17 mouse cellular contexts compared by ENCODE assay signal in the genomic region with DNA sequence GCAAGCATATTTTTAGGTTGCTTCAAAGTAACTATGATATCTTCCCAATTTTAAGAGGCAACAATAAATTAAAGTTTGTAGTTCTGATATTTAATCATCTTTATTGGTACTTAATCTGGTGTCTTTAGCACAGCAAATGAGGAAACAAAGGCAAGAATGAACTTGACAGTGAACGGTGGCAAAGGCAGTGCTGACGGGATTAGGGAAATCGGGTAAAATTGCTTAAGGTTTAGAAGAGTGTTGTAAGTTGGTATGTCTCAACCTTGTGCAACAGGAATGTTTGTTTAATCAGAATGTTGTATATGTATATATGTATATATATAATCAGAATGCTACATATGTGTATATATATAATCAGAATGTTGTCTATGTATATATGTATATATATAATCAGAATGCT. TPM values are rescaled to one million over a fixed set of nuclear protein-coding genes. Genes with fewer than 3 reads are reported as not detected.
A peak's percentile ranks its signal among the peaks of the same experiment; 100 is the strongest.
DNase-seq lines count a peak whose midpoint lies in the region; ATAC-seq lines count a peak whose summit lies in the region.
"Had no signal": no experiment of that assay in that cellular context is flagged by ENCODE, and none has a peak within 500 bp of the region (broad histone marks: within the 10 kb centered on the region; RNA-seq: fewer than 3 reads in every experiment).

No protein-coding gene starts in this region.

- H3K9me3 ChIP-seq in kidney, embryonic 16.5 days (ENCODE audit: low read length) = no peaks in the 10 kb centered on the region
- H3K9me3 ChIP-seq: embryonic facial prominence, embryonic 12.5 days; forebrain, embryonic 13.5 days; heart, embryonic 13.5 days; hindbrain, embryonic 15.5 days had no signal

- DNase-seq in lung, postnatal 36 days = peak; percentile 49
- DNase-seq in lung, postnatal 14 days = no peak
- DNase-seq in fat pad, adult 2 months (ENCODE audit: extremely low read depth, low read depth, low spot score) = peak; percentile 73
- DNase-seq: adrenal gland, adult 8-10 months; adrenal gland, postnatal 36 days; cerebellum, adult 8-10 months; cerebellum, postnatal 25 days; gastrocnemius, adult 2 months; gastrocnemius, postnatal 36 days; heart, postnatal 36 days had no signal

- 0 out of 2 replicates have a peak, but pooled peaks cover 2% of the 10 kb centered on the region for H3K4me1 ChIP-seq in kidney, embryonic 16.5 days (ENCODE audit: insufficient read depth, low read length)

- H3K27ac ChIP-seq in kidney, embryonic 16.5 days (ENCODE audit: low read length) = no peak overlapping the region
- H3K27ac ChIP-seq: embryonic facial prominence, embryonic 12.5 days; forebrain, embryonic 13.5 days; heart, embryonic 13.5 days; hindbrain, embryonic 15.5 days had no signal

- WGBS in kidney, embryonic 16.5 days = 98% methylated on average over 3 of the region's 3 CpGs

- ATAC-seq in megakaryocyte progenitor cell, adult 5-6 weeks (replicated peaks; ENCODE audit: poor library complexity) = peak; percentile 61
- no peak for ATAC-seq in erythroid progenitor cell, adult 5-6 weeks (replicated peaks; ENCODE audit: low FRiP score, poor library complexity, severe bottlenecking)
- no peak for ATAC-seq in kidney, embryonic 16.5 days (ENCODE audit: low FRiP score, low TSS enrichment)
- ATAC-seq: forebrain, embryonic 13.5 days had no signal

- H3K9ac ChIP-seq in kidney, embryonic 16.5 days (replicated peaks; ENCODE audit: low read length) = no peak overlapping the region
- H3K9ac ChIP-seq: embryonic facial prominence, embryonic 12.5 days; forebrain, embryonic 13.5 days; heart, embryonic 13.5 days; hindbrain, embryonic 15.5 days had no signal

- no peak overlapping the region for H3K4me2 ChIP-seq in kidney, embryonic 16.5 days (replicated peaks; ENCODE audit: low read depth, low read length)
- H3K4me2 ChIP-seq: embryonic facial prominence, embryonic 12.5 days; forebrain, embryonic 13.5 days; heart, embryonic 13.5 days; hindbrain, embryonic 15.5 days had no signal

- H3K36me3 ChIP-seq in kidney, embryonic 16.5 days (ENCODE audit: insufficient read depth, low read length) = peaks cover 5% of the 10 kb centered on the region; the same call in 1 of the 2 replicates

- H3K27me3 ChIP-seq in kidney, embryonic 16.5 days (ENCODE audit: insufficient read depth, low read length) = no peaks in the 10 kb centered on the region
- H3K27me3 ChIP-seq: embryonic facial prominence, embryonic 12.5 days; forebrain, embryonic 13.5 days; heart, embryonic 13.5 days; hindbrain, embryonic 15.5 days had no signal

- no peak overlapping the region for H3K4me3 ChIP-seq in kidney, embryonic 16.5 days (ENCODE audit: low read length)
- H3K4me3 ChIP-seq: embryonic facial prominence, embryonic 12.5 days; forebrain, embryonic 13.5 days; gastrocnemius, adult 2 months; heart, embryonic 13.5 days; hindbrain, embryonic 15.5 days had no signal

RNA-seq across cellular contexts. Expression of gene Chsy1, which starts 24.8 kb away (rescaled TPM):
- total RNA-seq in megakaryocyte progenitor cell, adult 5-6 weeks (2015) = 37.9 and 38.3 TPM in 2 replicates
- total RNA-seq in megakaryocyte progenitor cell, adult 5-6 weeks (2017) = 62.1 and 68.0 TPM in 2 replicates
- 7.6 and 10.1 TPM in 2 replicates for total RNA-seq in erythroid progenitor cell, adult 5-6 weeks (2015; ENCODE audit: low replicate concordance)
- total RNA-seq in erythroid progenitor cell, adult 5-6 weeks (2017; ENCODE audit: low replicate concordance) = 9.9 and 15.3 TPM in 2 replicates
- polyA plus RNA-seq in kidney, embryonic 16.5 days (2015; fragmentation: Nextera tagmentation; extraction: Ambion mirVana) = 13.4 and 13.9 TPM in 2 replicates

RNA-seq across cellular contexts. Expression of gene Selenos, which starts 54.7 kb away (rescaled TPM):
- total RNA-seq in megakaryocyte progenitor cell, adult 5-6 weeks (2015) = 161 and 177 TPM in 2 replicates
- total RNA-seq in megakaryocyte progenitor cell, adult 5-6 weeks (2017) = 126 and 144 TPM in 2 replicates
- total RNA-seq in erythroid progenitor cell, adult 5-6 weeks (2015; ENCODE audit: low replicate concordance) = 22.6 and 27.0 TPM in 2 replicates
- 17.5 and 18.9 TPM in 2 replicates for total RNA-seq in erythroid progenitor cell, adult 5-6 weeks (2017; ENCODE audit: low replicate concordance)
- 111 and 125 TPM in 2 replicates for polyA plus RNA-seq in kidney, embryonic 16.5 days (2015; fragmentation: Nextera tagmentation; extraction: Ambion mirVana)

Comparison
In these comparisons a context has a peak if more than half of its experiments do, and no peak if none do; other contexts are left out.
1. RNA of gene Selenos, which starts 54.7 kb away (total RNA-seq): 126 to 177 TPM in megakaryocyte progenitor cell, adult 5-6 weeks; 17.5 to 27.0 TPM in erythroid progenitor cell, adult 5-6 weeks; every median in the first group is over 4 times any median in the second.